Mouse (Mus musculus) neutrophil, adult 83 days (primary cell): Measurements from ENCODE around the gene Mthfsl. TPM values are rescaled to one million over a fixed set of nuclear protein-coding genes. Genes with fewer than 3 reads are reported as not detected.

Source experiments
- total RNA-seq, 2 experiments: library from RNA; stranded (reverse); gene quantifications; one replicate each; pipeline ENCODE4 v1.2.4; 2023

Gene Mthfsl
- 10 to 100 TPM; 53.6 to 62.2 TPM for total RNA-seq

DNA sequence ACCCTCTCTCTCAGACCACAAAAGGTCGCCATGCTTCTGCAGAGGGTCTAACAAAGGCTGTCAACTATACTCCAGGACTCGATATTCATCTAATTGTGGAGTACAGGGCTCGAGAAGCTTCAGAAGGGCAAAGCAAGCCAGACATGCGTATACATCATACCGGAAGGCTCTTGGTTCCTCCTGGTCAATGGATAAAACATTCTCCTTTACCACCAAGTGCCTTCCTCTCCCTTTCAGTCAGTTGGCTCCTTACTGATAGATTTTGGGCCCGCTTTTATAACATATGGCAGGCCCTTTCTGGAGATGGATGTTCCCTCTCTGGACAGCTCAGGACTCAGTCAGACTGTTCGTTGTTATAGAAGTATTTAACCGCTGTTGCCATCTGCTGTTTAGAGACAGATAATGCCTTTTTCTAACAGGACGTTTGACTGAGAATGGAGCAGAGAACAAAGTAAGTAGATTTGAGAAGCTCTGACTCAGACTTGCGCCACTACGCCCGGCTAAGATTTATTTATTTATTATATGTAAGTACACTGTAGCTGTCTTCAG lies at the start of gene Mthfsl:
TSS of gene Mthfsl (minus strand) at position 308 of the 549 bp plus-strand sequence.

GRCm38 (mm10) chr9:88731728-88732127 lies 11.6 kb upstream of the Mthfsl start, which contains the start of gene Bcl2a1d:
Bcl2a1d (minus strand) TSS chr9:88731914.

Other genes starting within 250 kb of the Mthfsl start
- 10 to 100 TPM; 60.8 to 64.5 TPM for gene Syncrip, start 237.7 kb downstream of the Mthfsl start, total RNA-seq
- 10 to 100 TPM in 1 of 2 experiments, 1 to 10 TPM in 1; 9.9 to 12.7 TPM for gene Zfp949, start 172.3 kb downstream of the Mthfsl start, total RNA-seq
- gene Trim43a, start 139.4 kb downstream of the Mthfsl start, total RNA-seq = not detected
- gene Bcl2a1d, start 11.6 kb upstream of the Mthfsl start, total RNA-seq = 1 to 10 TPM; 1.1 to 2.4 TPM
- not detected for gene Trim43c, start 118.9 kb upstream of the Mthfsl start, total RNA-seq
- 1 to 10 TPM; 4.7 to 7.7 TPM for gene Bcl2a1a, start 236.6 kb upstream of the Mthfsl start, total RNA-seq